Mouse (Mus musculus) lung, embryonic 16.5 days (tissue): ENCODE measurements at regions not wholly inside any gene's neighbourhood (a gene's known extent, or its start where the extent isn't known, plus 50 kb on each side); places are given as distances from the start of the nearest gene placed in this dataset.

Experiments used
- ATAC-seq: fragments of 200-750 bp; cut with Nextera tagmentation; 2 replicates; pipeline ENCODE4 v1.8.0; 2017; ENCODE audit warnings: low read depth, mild to moderate bottlenecking, moderate library complexity
- H3K27ac ChIP-seq: fragments of 300-500 bp; sonication (generic); 2 replicates; pipeline ENCODE4 v1.5.1; 2014; ENCODE audit warnings: mild to moderate bottlenecking, control low read depth, low read length
- H3K27me3 ChIP-seq: fragments of 300-500 bp; sonication (generic); 2 replicates; pipeline ENCODE4 v1.6.1; 2014; ENCODE audit warnings: low read depth, low read length, mixed read lengths; ENCODE audit not compliant: control insufficient read depth, insufficient read depth
- H3K36me3 ChIP-seq: fragments of 300-500 bp; sonication (generic); 2 replicates; pipeline ENCODE4 v1.6.1; 2014; ENCODE audit warnings: low read length; ENCODE audit not compliant: control insufficient read depth, insufficient read depth
- H3K4me1 ChIP-seq: fragments of 300-500 bp; sonication (generic); replicated peaks from 2 replicates; pipeline ENCODE4 v1.6.1; 2014; ENCODE audit warnings: low read length, mixed read lengths; ENCODE audit not compliant: control insufficient read depth, insufficient read depth
- H3K4me2 ChIP-seq: fragments of 300-500 bp; sonication (generic); 2 replicates; pipeline ENCODE4 v1.6.1; 2014; ENCODE audit warnings: low read depth, low read length, control low read depth
- H3K4me3 ChIP-seq: fragments of 300-500 bp; sonication (generic); 2 replicates; pipeline ENCODE4 v1.5.1; 2014; ENCODE audit warnings: mild to moderate bottlenecking, low read length, control low read depth
- H3K9ac ChIP-seq: fragments of 300-500 bp; sonication (generic); 2 replicates; pipeline ENCODE4 v1.6.1; 2014; ENCODE audit warnings: low read length, control low read depth
- H3K9me3 ChIP-seq: fragments of 300-500 bp; sonication (generic); 2 replicates; pipeline ENCODE4 v1.6.1; 2016; ENCODE audit warnings: low read length; ENCODE audit not compliant: control insufficient read depth
- WGBS: fragments of 180-500 bp; shearing (Covaris S2); extraction: QIAGEN DNeasy Blood & Tissue Kit; methylation state at CpG from one replicate; pipeline ENCODE4 v1.1.7; 2014; 5-methylcytosine and 5-hydroxymethylcytosine counted together

- 23% methylated on average over 4 of the region's 4 CpGs for WGBS
These were observed 1700.9 kb upstream of the Sel1l start for GRCm38 (mm10) chr12:93549900-93550299.

GRCm38 (mm10) chr12:93523465-93523864 is 1674.5 kb upstream of the Sel1l start:
- Histone ChIP-seq H3K9ac (no peak overlapping the region), H3K4me2 (no peak overlapping the region), H3K4me3 (no peak overlapping the region), H3K36me3 (no peaks in the 10 kb centered on the region), H3K27ac (no peak overlapping the region), H3K27me3 (no peaks in the 10 kb centered on the region), H3K9me3 (no peaks in the 10 kb centered on the region), H3K4me1 (no peaks in the 10 kb centered on the region)
- 71% methylated on average over 2 of the region's 2 CpGs for WGBS
- no peak for ATAC-seq

More at GRCm38 (mm10) chr12:93549900-93550299, 1700.9 kb upstream of the Sel1l start:
- ATAC-seq: no peak
- no peaks in the 10 kb centered on the region for H3K27me3 ChIP-seq
- H3K36me3 ChIP-seq: no peaks in the 10 kb centered on the region
- no peaks in the 10 kb centered on the region for H3K4me1 ChIP-seq
- no peak overlapping the region for H3K4me2 ChIP-seq
- H3K4me3 ChIP-seq: no peak overlapping the region
- H3K9ac ChIP-seq: no peak overlapping the region
- H3K9me3 ChIP-seq: no peaks in the 10 kb centered on the region
- H3K27ac ChIP-seq: no peak overlapping the region

- Histone ChIP-seq H3K4me3 (no peak overlapping the region), H3K4me1 (no peaks in the 10 kb centered on the region), H3K36me3 (no peaks in the 10 kb centered on the region), H3K27ac (no peak overlapping the region), H3K9me3 (no peaks in the 10 kb centered on the region), H3K27me3 (no peaks in the 10 kb centered on the region), H3K9ac (no peak overlapping the region), H3K4me2 (no peak overlapping the region)
- ATAC-seq: no peak
- 52% methylated on average over 1 of the region's 1 CpGs for WGBS
These were observed 1637.4 kb upstream of the Sel1l start for GRCm38 (mm10) chr12:93486381-93486780.

- H3K4me3 ChIP-seq: no peak overlapping the region
- no peaks in the 10 kb centered on the region for H3K4me1 ChIP-seq
- no peaks in the 10 kb centered on the region for H3K9me3 ChIP-seq
- no peak overlapping the region for H3K4me2 ChIP-seq
- H3K36me3 ChIP-seq: no peaks in the 10 kb centered on the region
- no peak overlapping the region for H3K27ac ChIP-seq
- H3K27me3 ChIP-seq: no peaks in the 10 kb centered on the region
- H3K9ac ChIP-seq: no peak overlapping the region
- ATAC-seq: no peak
These were observed 1613.1 kb upstream of the Sel1l start for GRCm38 (mm10) chr12:93462106-93462505.

- Histone ChIP-seq H3K36me3 (no peaks in the 10 kb centered on the region), H3K27ac (no peak overlapping the region), H3K27me3 (no peaks in the 10 kb centered on the region), H3K4me3 (no peak overlapping the region), H3K9me3 (no peaks in the 10 kb centered on the region), H3K4me2 (no peak overlapping the region), H3K4me1 (no peaks in the 10 kb centered on the region), H3K9ac (no peak overlapping the region)
- WGBS: 78% methylated on average over 2 of the region's 2 CpGs
- no peak for ATAC-seq
These were observed 1600.5 kb upstream of the Sel1l start for GRCm38 (mm10) chr12:93449436-93449835.

GRCm38 (mm10) chr12:93429218-93429617 is 1580.3 kb upstream of the Sel1l start:
- Histone ChIP-seq H3K9me3 (no peaks in the 10 kb centered on the region), H3K4me1 (no peaks in the 10 kb centered on the region), H3K9ac (no peak overlapping the region), H3K36me3 (no peaks in the 10 kb centered on the region), H3K27ac (no peak overlapping the region), H3K27me3 (no peaks in the 10 kb centered on the region), H3K4me2 (no peak overlapping the region), H3K4me3 (no peak overlapping the region)
- ATAC-seq: no peak

- no peak overlapping the region for H3K4me2 ChIP-seq
- no peak overlapping the region for H3K9ac ChIP-seq
- no peak overlapping the region for H3K27ac ChIP-seq
- no peak overlapping the region for H3K4me3 ChIP-seq
- no peaks in the 10 kb centered on the region for H3K4me1 ChIP-seq
- H3K27me3 ChIP-seq: no peaks in the 10 kb centered on the region
- H3K36me3 ChIP-seq: no peaks in the 10 kb centered on the region
- ATAC-seq: no peak
- H3K9me3 ChIP-seq: no peaks in the 10 kb centered on the region
- WGBS: 84% methylated on average over 2 of the region's 2 CpGs
These were observed 1579.0 kb upstream of the Sel1l start for GRCm38 (mm10) chr12:93427988-93428387.

- H3K27ac ChIP-seq: no peak overlapping the region
- H3K9me3 ChIP-seq: no peaks in the 10 kb centered on the region
- no peak overlapping the region for H3K9ac ChIP-seq
- no peaks in the 10 kb centered on the region for H3K4me1 ChIP-seq
- H3K27me3 ChIP-seq: no peaks in the 10 kb centered on the region
- H3K4me3 ChIP-seq: no peak overlapping the region
- no peaks in the 10 kb centered on the region for H3K36me3 ChIP-seq
- H3K4me2 ChIP-seq: no peak overlapping the region
- no peak for ATAC-seq
- WGBS: 82% methylated on average over 6 of the region's 6 CpGs
These were observed 1567.4 kb upstream of the Sel1l start for GRCm38 (mm10) chr12:93416381-93416780.

- H3K4me3 ChIP-seq: no peak overlapping the region
- H3K4me2 ChIP-seq: no peak overlapping the region
- WGBS: 62% methylated on average over 1 of the region's 1 CpGs
- no peaks in the 10 kb centered on the region for H3K27me3 ChIP-seq
- no peak overlapping the region for H3K27ac ChIP-seq
- no peak for ATAC-seq
- no peaks in the 10 kb centered on the region for H3K4me1 ChIP-seq
- no peaks in the 10 kb centered on the region for H3K36me3 ChIP-seq
- H3K9ac ChIP-seq: no peak overlapping the region
- no peaks in the 10 kb centered on the region for H3K9me3 ChIP-seq
These were observed 1566.8 kb upstream of the Sel1l start for GRCm38 (mm10) chr12:93415791-93416190.

GRCm38 (mm10) chr12:93385578-93385977 is 1536.6 kb upstream of the Sel1l start:
- H3K4me1 ChIP-seq: no peaks in the 10 kb centered on the region
- H3K4me2 ChIP-seq: no peak overlapping the region
- no peak overlapping the region for H3K9ac ChIP-seq
- H3K9me3 ChIP-seq: no peaks in the 10 kb centered on the region
- no peaks in the 10 kb centered on the region for H3K27me3 ChIP-seq
- 23% methylated on average over 2 of the region's 2 CpGs for WGBS
- H3K36me3 ChIP-seq: no peaks in the 10 kb centered on the region
- H3K27ac ChIP-seq: no peak overlapping the region
- ATAC-seq: no peak
- H3K4me3 ChIP-seq: no peak overlapping the region
